Mouse (Mus musculus) heart, postnatal 0 days (tissue): ENCODE measurements around the gene Gm10382. TPM values are rescaled to one million over a fixed set of nuclear protein-coding genes. Genes with fewer than 3 reads are reported as not detected.
"Not testable (repeated sequence)": the region's sequence is repeated elsewhere in the genome, so short reads cannot be mapped to it uniquely, and the experiment has no call there.

Experiments
- ATAC-seq: fragments of 200-750 bp; cut with Nextera tagmentation; 2 replicates; pipeline ENCODE4 v1.8.0; 2017; ENCODE audit warnings: low read depth, moderate number of reproducible peaks, moderate library complexity; ENCODE audit not compliant: insufficient read depth
- DNase-seq: peaks from one replicate; pipeline ENCODE4 v3.0.0-alpha.2; 2016; ENCODE audit warnings: low spot score
- H3K27ac ChIP-seq: fragments of 300-500 bp; sonication (generic); 2 replicates; pipeline ENCODE4 v1.5.1; 2014; ENCODE audit warnings: low read depth, mild to moderate bottlenecking
- H3K27me3 ChIP-seq: fragments of 300-500 bp; sonication (generic); 2 replicates; pipeline ENCODE4 v1.6.1; 2014; ENCODE audit warnings: low read length, mixed read lengths; ENCODE audit not compliant: control insufficient read depth, insufficient read depth
- H3K36me3 ChIP-seq: fragments of 300-500 bp; sonication (generic); replicated peaks from 2 replicates; pipeline ENCODE4 v1.6.1; 2014; ENCODE audit warnings: low read length, mixed read lengths; ENCODE audit not compliant: control insufficient read depth, insufficient read depth
- H3K4me1 ChIP-seq: fragments of 300-500 bp; sonication (generic); 2 replicates; pipeline ENCODE4 v1.6.1; 2014; ENCODE audit warnings: antibody characterized with exemption; ENCODE audit not compliant: control insufficient read depth, insufficient read depth
- H3K4me2 ChIP-seq: fragments of 300-500 bp; sonication (generic); 2 replicates; pipeline ENCODE4 v1.6.1; 2014; ENCODE audit warnings: low read depth, mild to moderate bottlenecking, low read length, moderate library complexity
- H3K4me3 ChIP-seq: fragments of 300-500 bp; sonication (generic); 2 replicates; pipeline ENCODE4 v1.5.1; 2014; ENCODE audit warnings: low read depth, low read length
- H3K9ac ChIP-seq: fragments of 300-500 bp; sonication (generic); replicated peaks from 2 replicates; pipeline ENCODE4 v1.6.1; 2014; ENCODE audit warnings: low read depth, low read length, mixed read lengths
- H3K9me3 ChIP-seq: fragments of 300-500 bp; sonication (generic); replicated peaks from 2 replicates; pipeline ENCODE4 v1.6.1; 2016; ENCODE audit warnings: low read length; ENCODE audit not compliant: control insufficient read depth
- CTCF ChIP-seq: IDR thresholded peaks from 2 replicates; pipeline ENCODE4 v1.5.1; 2016; ENCODE audit warnings: antibody characterized with exemption, control low read depth, low read depth
- EP300 ChIP-seq: IDR thresholded peaks from 2 replicates; pipeline ENCODE4 v1.6.1; 2016; ENCODE audit warnings: antibody characterized with exemption, low read depth
- WGBS: fragments of 180-500 bp; shearing (Covaris S2); extraction: QIAGEN DNeasy Blood & Tissue Kit; methylation state at CpG from one replicate; pipeline ENCODE4 v1.1.7; 2014; 5-methylcytosine and 5-hydroxymethylcytosine counted together
- polyA plus RNA-seq: library from polyadenylated mRNA; unstranded; fragments of >200 nt; fragmentation: Nextera tagmentation; extraction: Ambion mirVana; gene quantifications from 2 replicates; pipeline ENCODE4 v1.2.1, GENCODE M21; 2015
- total RNA-seq: library from RNA; depleted of rRNA; stranded (reverse); fragments of >200 nt; gene quantifications from 2 replicates; pipeline ENCODE4 v1.2.3, GENCODE M21; 2014; ENCODE audit warnings: low replicate concordance; rRNA removed

Gene Gm10382
- total and polyA plus RNA-seq, 2 experiments from 2014 or later, result 0.78 TPM; not detected in 1

GRCm38 (mm10) chr5:125433793-125434337 is 44.7 kb downstream of the Gm10382 start, which contains the start of gene Dhx37:
Dhx37 (minus strand) TSS chr5:125434121.
- TF ChIP-seq EP300, result no peak
- TF ChIP-seq CTCF, result no peak
- H3K36me3 ChIP-seq, result peaks cover 25% of the 10 kb centered on the region
- peak within 1 kb of the TSS; percentile 81 for H3K4me3 ChIP-seq
- H3K27ac ChIP-seq, result peak within 1 kb of the TSS; percentile 62
- DNase-seq (peak; percentile 97), ATAC-seq (peak; percentile 93)
- WGBS, result under 1% methylated on average over 46 of the region's 46 CpGs
- peak within 1 kb of the TSS; percentile 85 for H3K4me2 ChIP-seq
- H3K9ac ChIP-seq, result peak within 1 kb of the TSS; percentile 78
- 0 out of 2 replicates have a peak, but pooled peaks cover 9% of the 10 kb centered on the region for H3K4me1 ChIP-seq
- no peaks in the 10 kb centered on the region for H3K27me3 ChIP-seq
- no peaks in the 10 kb centered on the region for H3K9me3 ChIP-seq

GRCm38 (mm10) chr5:125434347-125434746 is 45.2 kb downstream of the Gm10382 start:
- DNase-seq, H3K27me3 ChIP-seq, H3K9me3 ChIP-seq, H3K9ac ChIP-seq, H3K4me1 ChIP-seq, H3K27ac ChIP-seq, ATAC-seq: not testable (repeated sequence)
- H3K4me2 ChIP-seq, result peak overlapping the region; percentile 85; the same call in 1 of the 2 replicates
- peaks cover 20% of the 10 kb centered on the region for H3K36me3 ChIP-seq
- peak; percentile 26 for TF ChIP-seq CTCF
- 53% methylated on average over 15 of the region's 15 CpGs for WGBS
- H3K4me3 ChIP-seq, result peak overlapping the region; percentile 81; the same call in 1 of the 2 replicates

Other genes starting within 250 kb of the Gm10382 start
- 21.6 and 73.8 TPM in 2 replicates for gene Ncor2, start 210.1 kb upstream of the Gm10382 start, total RNA-seq
- 14.3 and 15.5 TPM in 2 replicates for gene Ncor2, start 210.1 kb upstream of the Gm10382 start, polyA plus RNA-seq
- 79.8 and 84.2 TPM in 2 replicates for gene Scarb1, start 48.2 kb upstream of the Gm10382 start, total RNA-seq
- 53.7 and 58.2 TPM in 2 replicates for gene Scarb1, start 48.2 kb upstream of the Gm10382 start, polyA plus RNA-seq
- gene Ubc, start 880 bp downstream of the Gm10382 start, total RNA-seq, result 889 and 1,003 TPM in 2 replicates
- 742 and 892 TPM in 2 replicates for gene Ubc, start 880 bp downstream of the Gm10382 start, polyA plus RNA-seq
- 5.9 and 16.2 TPM in 2 replicates for gene Dhx37, start 44.8 kb downstream of the Gm10382 start, total RNA-seq
- 5.5 and 6.8 TPM in 2 replicates for gene Dhx37, start 44.8 kb downstream of the Gm10382 start, polyA plus RNA-seq
- 27.8 and 41.5 TPM in 2 replicates for gene Bri3bp, start 52.2 kb downstream of the Gm10382 start, total RNA-seq
- gene Bri3bp, start 52.2 kb downstream of the Gm10382 start, polyA plus RNA-seq, result 59.2 and 65.8 TPM in 2 replicates
- gene Aacs, start 86.5 kb downstream of the Gm10382 start, total RNA-seq, result 6.7 and 13.9 TPM in 2 replicates
- 4.8 and 5.4 TPM in 2 replicates for gene Aacs, start 86.5 kb downstream of the Gm10382 start, polyA plus RNA-seq
- gene Tmem132b, start 142.5 kb downstream of the Gm10382 start, total RNA-seq, result 0.04 TPM in 2 replicates
- not detected in 2 replicates for gene Tmem132b, start 142.5 kb downstream of the Gm10382 start, polyA plus RNA-seq